Mouse (Mus musculus): ENCODE measurements around the gene Pou3f3. TPM values are rescaled to one million over a fixed set of nuclear protein-coding genes. Genes with fewer than 3 reads are reported as not detected.

The Pou3f3 gene
- polyA plus RNA-seq, 1 experiment from 2014 or later: 0.04 TPM

GRCm38 (mm10) chr1:42710995-42711394 is 15.4 kb downstream of the Pou3f3 start:
- Histone ChIP-seq H3K9ac (replicated peaks; ENCODE audit: low read depth, low read length) (no peak overlapping the region), H3K27ac (ENCODE audit: low read length) (no peak overlapping the region), H3K36me3 (ENCODE audit: control insufficient read depth, insufficient read depth, low read length) (no peaks in the 10 kb centered on the region), H3K4me1 (ENCODE audit: control insufficient read depth, insufficient read depth, low read length) (0 out of 2 replicates have a peak, but pooled peaks cover 4% of the 10 kb centered on the region), H3K4me3 (ENCODE audit: low read depth, low read length) (no peak overlapping the region), H3K9me3 (ENCODE audit: control insufficient read depth, low read depth, low read length) (no peaks in the 10 kb centered on the region), H3K27me3 (ENCODE audit: control insufficient read depth, insufficient read depth, low read length) (peaks cover 72% of the 10 kb centered on the region), H3K4me2 (replicated peaks; ENCODE audit: low read depth, low read length) (no peak overlapping the region)
- WGBS: 4% methylated on average over 2 of the region's 2 CpGs
- no peak for ATAC-seq (ENCODE audit: insufficient number of reproducible peaks, insufficient read depth, low FRiP score, low read depth)

GRCm38 (mm10) chr1:42711456-42712310 is 16.1 kb downstream of the Pou3f3 start:
- Histone ChIP-seq H3K4me2 (replicated peaks; ENCODE audit: low read depth, low read length) (no peak overlapping the region), H3K27me3 (ENCODE audit: control insufficient read depth, insufficient read depth, low read length) (peaks cover 69% of the 10 kb centered on the region), H3K9ac (replicated peaks; ENCODE audit: low read depth, low read length) (no peak overlapping the region), H3K4me3 (ENCODE audit: low read depth, low read length) (no peak overlapping the region), H3K9me3 (ENCODE audit: control insufficient read depth, low read depth, low read length) (no peaks in the 10 kb centered on the region), H3K27ac (ENCODE audit: low read length) (no peak overlapping the region), H3K4me1 (ENCODE audit: control insufficient read depth, insufficient read depth, low read length) (0 out of 2 replicates have a peak, but pooled peaks cover 4% of the 10 kb centered on the region), H3K36me3 (ENCODE audit: control insufficient read depth, insufficient read depth, low read length) (no peaks in the 10 kb centered on the region)
- no peak for ATAC-seq (ENCODE audit: insufficient number of reproducible peaks, insufficient read depth, low FRiP score, low read depth)
- 9% methylated on average over 8 of the region's 8 CpGs for WGBS

- no peaks in the 10 kb centered on the region for H3K36me3 ChIP-seq (ENCODE audit: control insufficient read depth, insufficient read depth, low read length)
- no peak overlapping the region for H3K27ac ChIP-seq (ENCODE audit: low read length)
- H3K9ac ChIP-seq (replicated peaks; ENCODE audit: low read depth, low read length): no peak overlapping the region
- no peak overlapping the region for H3K4me2 ChIP-seq (replicated peaks; ENCODE audit: low read depth, low read length)
- ATAC-seq (ENCODE audit: insufficient number of reproducible peaks, insufficient read depth, low FRiP score, low read depth): no peak
- WGBS: 5% methylated on average over 4 of the region's 4 CpGs
- no peaks in the 10 kb centered on the region for H3K9me3 ChIP-seq (ENCODE audit: control insufficient read depth, low read depth, low read length)
- 0 out of 2 replicates have a peak, but pooled peaks cover 4% of the 10 kb centered on the region for H3K4me1 ChIP-seq (ENCODE audit: control insufficient read depth, insufficient read depth, low read length)
- H3K4me3 ChIP-seq (ENCODE audit: low read depth, low read length): no peak overlapping the region
- peaks cover 63% of the 10 kb centered on the region for H3K27me3 ChIP-seq (ENCODE audit: control insufficient read depth, insufficient read depth, low read length)
These were observed 16.7 kb downstream of the Pou3f3 start for GRCm38 (mm10) chr1:42712311-42712690.

- Histone ChIP-seq H3K4me2 (replicated peaks; ENCODE audit: low read depth, low read length) (peak overlapping the region; percentile 60), H3K27ac (ENCODE audit: low read length) (no peak overlapping the region), H3K4me1 (ENCODE audit: control insufficient read depth, insufficient read depth, low read length) (0 out of 2 replicates have a peak, but pooled peaks cover 4% of the 10 kb centered on the region), H3K9me3 (ENCODE audit: control insufficient read depth, low read depth, low read length) (no peaks in the 10 kb centered on the region), H3K36me3 (ENCODE audit: control insufficient read depth, insufficient read depth, low read length) (no peaks in the 10 kb centered on the region), H3K9ac (replicated peaks; ENCODE audit: low read depth, low read length) (no peak overlapping the region), H3K27me3 (ENCODE audit: control insufficient read depth, insufficient read depth, low read length) (peaks cover 53% of the 10 kb centered on the region), H3K4me3 (ENCODE audit: low read depth, low read length) (peak overlapping the region; percentile 26)
- ATAC-seq (ENCODE audit: insufficient number of reproducible peaks, insufficient read depth, low FRiP score, low read depth): no peak
- WGBS: 1% methylated on average over 46 of the region's 46 CpGs
These were observed 17.8 kb downstream of the Pou3f3 start for GRCm38 (mm10) chr1:42713104-42713932.

- peaks cover 43% of the 10 kb centered on the region for H3K27me3 ChIP-seq (ENCODE audit: control insufficient read depth, insufficient read depth, low read length)
- no peak overlapping the region for H3K9ac ChIP-seq (replicated peaks; ENCODE audit: low read depth, low read length)
- peak overlapping the region; percentile 60 for H3K4me2 ChIP-seq (replicated peaks; ENCODE audit: low read depth, low read length)
- no peak overlapping the region for H3K27ac ChIP-seq (ENCODE audit: low read length)
- ATAC-seq (ENCODE audit: insufficient number of reproducible peaks, insufficient read depth, low FRiP score, low read depth): peak; percentile 51
- H3K4me3 ChIP-seq (ENCODE audit: low read depth, low read length): peak overlapping the region; percentile 26
- H3K9me3 ChIP-seq (ENCODE audit: control insufficient read depth, low read depth, low read length): no peaks in the 10 kb centered on the region
- no peaks in the 10 kb centered on the region for H3K36me3 ChIP-seq (ENCODE audit: control insufficient read depth, insufficient read depth, low read length)
- 1% methylated on average over 28 of the region's 31 CpGs for WGBS
- 0 out of 2 replicates have a peak, but pooled peaks cover 4% of the 10 kb centered on the region for H3K4me1 ChIP-seq (ENCODE audit: control insufficient read depth, insufficient read depth, low read length)
These were observed 18.7 kb downstream of the Pou3f3 start for GRCm38 (mm10) chr1:42714016-42714931.

- no peak overlapping the region for H3K9ac ChIP-seq (replicated peaks; ENCODE audit: low read depth, low read length)
- peaks cover 15% of the 10 kb centered on the region for H3K27me3 ChIP-seq (ENCODE audit: control insufficient read depth, insufficient read depth, low read length)
- H3K27ac ChIP-seq (ENCODE audit: low read length): no peak overlapping the region
- no peak overlapping the region for H3K4me2 ChIP-seq (replicated peaks; ENCODE audit: low read depth, low read length)
- no peak for ATAC-seq (ENCODE audit: insufficient number of reproducible peaks, insufficient read depth, low FRiP score, low read depth)
- H3K36me3 ChIP-seq (ENCODE audit: control insufficient read depth, insufficient read depth, low read length): no peaks in the 10 kb centered on the region
- H3K4me1 ChIP-seq (ENCODE audit: control insufficient read depth, insufficient read depth, low read length): 0 out of 2 replicates have a peak, but pooled peaks cover 4% of the 10 kb centered on the region
- 26% methylated on average over 5 of the region's 5 CpGs for WGBS
- H3K9me3 ChIP-seq (ENCODE audit: control insufficient read depth, low read depth, low read length): no peaks in the 10 kb centered on the region
- no peak overlapping the region for H3K4me3 ChIP-seq (ENCODE audit: low read depth, low read length)
These were observed 23.0 kb downstream of the Pou3f3 start for GRCm38 (mm10) chr1:42718549-42718948.

- WGBS: 66% methylated on average over 5 of the region's 5 CpGs
- no peak overlapping the region for H3K4me2 ChIP-seq (replicated peaks; ENCODE audit: low read depth, low read length)
- no peak for ATAC-seq (ENCODE audit: insufficient number of reproducible peaks, insufficient read depth, low FRiP score, low read depth)
- no peak overlapping the region for H3K4me3 ChIP-seq (ENCODE audit: low read depth, low read length)
- no peaks in the 10 kb centered on the region for H3K9me3 ChIP-seq (ENCODE audit: control insufficient read depth, low read depth, low read length)
- no peaks in the 10 kb centered on the region for H3K27me3 ChIP-seq (ENCODE audit: control insufficient read depth, insufficient read depth, low read length)
- H3K27ac ChIP-seq (ENCODE audit: low read length): no peak overlapping the region
- no peaks in the 10 kb centered on the region for H3K36me3 ChIP-seq (ENCODE audit: control insufficient read depth, insufficient read depth, low read length)
- no peak overlapping the region for H3K9ac ChIP-seq (replicated peaks; ENCODE audit: low read depth, low read length)
- no peaks in the 10 kb centered on the region for H3K4me1 ChIP-seq (ENCODE audit: control insufficient read depth, insufficient read depth, low read length)
These were observed 25.8 kb downstream of the Pou3f3 start for GRCm38 (mm10) chr1:42721353-42721752.

All from stomach, embryonic 14.5 days (tissue).